Mouse (Mus musculus) right cerebral cortex, adult 18-20 months (tissue): ENCODE data around the gene Itga9.

ENCODE experiments used
- DNase-seq: peaks from one replicate; pipeline ENCODE4 v3.0.0; 2022; ENCODE audit warnings: mixed read lengths

The Itga9 gene

DNA sequence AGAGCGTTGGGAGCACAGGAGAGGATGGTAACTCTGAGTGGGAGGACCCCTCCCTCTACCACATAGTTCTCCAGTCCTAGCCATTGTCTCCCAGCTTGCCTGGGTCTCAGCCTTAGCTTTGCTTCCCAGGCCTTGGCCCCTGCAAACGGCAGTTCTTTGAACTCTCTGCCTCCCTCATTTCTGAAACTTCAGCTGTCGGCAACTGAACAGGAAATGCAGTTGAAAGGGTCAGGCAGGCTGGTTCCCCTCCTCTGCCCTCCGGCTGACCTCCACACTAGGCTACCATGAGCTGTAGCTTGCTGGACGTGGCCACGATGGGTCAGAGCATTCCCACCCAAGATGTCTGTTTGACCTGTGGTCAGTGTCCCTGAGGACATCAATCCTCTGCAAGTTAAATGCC lies 48.5 kb downstream of the Itga9 start:
- DNase-seq: no peak

DNA sequence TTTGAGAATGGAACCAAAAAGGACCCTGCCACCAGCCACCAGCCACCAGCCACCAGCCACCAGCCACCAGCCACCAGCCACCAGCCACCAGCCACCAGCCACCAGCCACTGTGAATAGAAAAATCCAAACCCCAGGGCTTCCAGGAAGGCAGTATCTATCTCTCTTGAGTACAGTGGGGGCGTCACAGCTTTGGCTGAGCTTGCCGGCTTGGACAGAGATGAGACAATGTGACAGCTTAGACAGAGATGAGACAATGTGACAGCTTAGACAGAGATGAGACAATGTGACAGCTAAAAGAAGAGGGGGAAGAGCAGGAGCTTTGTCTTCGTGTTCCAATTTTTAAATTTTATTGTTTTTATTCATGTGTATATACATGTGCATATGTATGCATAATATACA lies 49.2 kb downstream of the Itga9 start:
- DNase-seq: no peak

DNA sequence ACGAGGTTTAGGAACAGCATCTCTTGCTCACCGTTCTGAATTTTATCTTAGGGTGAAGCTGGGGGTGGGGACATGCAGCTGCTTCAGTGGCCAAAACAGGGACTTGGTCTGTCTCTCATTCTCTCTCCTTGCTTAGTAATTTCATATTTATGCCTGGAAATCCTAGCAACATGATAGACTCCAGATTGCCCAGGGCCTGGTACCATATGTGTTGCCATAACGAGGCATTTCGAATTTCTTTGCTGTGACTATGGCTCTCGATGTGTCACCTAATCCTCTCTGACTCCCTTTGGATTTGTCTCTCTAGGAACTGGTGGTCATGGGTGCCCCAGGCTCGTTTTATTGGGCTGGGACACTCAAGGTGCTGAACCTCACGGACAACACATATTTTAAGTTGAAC lies 51.7 kb downstream of the Itga9 start:
- no peak for DNase-seq

DNA sequence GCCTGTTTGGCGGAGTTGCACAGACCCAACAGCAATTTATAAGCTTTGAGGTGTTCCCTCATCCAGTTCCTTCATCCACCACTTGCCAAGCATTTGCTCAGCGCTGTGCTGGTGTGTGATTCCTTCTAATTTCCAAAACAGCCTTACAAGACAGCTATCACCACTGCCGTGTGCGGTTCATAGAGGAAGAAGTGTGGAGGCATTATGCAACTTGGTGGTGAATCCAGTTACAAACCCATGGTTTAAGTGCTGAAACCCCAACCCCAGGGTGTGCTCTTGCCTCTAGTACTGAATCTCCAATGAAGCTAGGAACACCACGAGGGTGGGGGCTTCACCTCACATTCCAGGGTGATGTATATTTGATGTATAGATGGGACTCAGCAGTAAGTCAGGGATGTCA lies 53.3 kb downstream of the Itga9 start:
- DNase-seq: no peak

DNA sequence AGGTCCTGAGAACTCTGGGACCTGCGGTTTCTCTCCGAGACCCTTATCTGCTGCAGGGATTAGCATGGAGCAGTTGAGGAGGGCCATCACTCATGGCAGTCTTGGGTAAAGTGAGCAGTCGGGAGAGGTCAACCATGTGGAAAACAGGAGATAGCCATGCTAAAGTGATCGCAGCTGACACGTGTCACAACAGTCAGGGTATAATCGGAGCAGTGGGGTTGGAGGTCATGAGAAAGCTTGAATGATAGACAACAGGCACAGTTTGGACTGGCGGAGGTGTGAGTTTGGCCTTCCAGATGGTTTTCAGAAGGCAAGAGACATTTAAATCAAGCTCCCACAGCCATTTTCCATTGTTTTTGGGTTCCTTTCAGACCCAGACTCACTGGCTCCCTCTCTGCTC lies 53.8 kb downstream of the Itga9 start:
- no peak for DNase-seq

DNA sequence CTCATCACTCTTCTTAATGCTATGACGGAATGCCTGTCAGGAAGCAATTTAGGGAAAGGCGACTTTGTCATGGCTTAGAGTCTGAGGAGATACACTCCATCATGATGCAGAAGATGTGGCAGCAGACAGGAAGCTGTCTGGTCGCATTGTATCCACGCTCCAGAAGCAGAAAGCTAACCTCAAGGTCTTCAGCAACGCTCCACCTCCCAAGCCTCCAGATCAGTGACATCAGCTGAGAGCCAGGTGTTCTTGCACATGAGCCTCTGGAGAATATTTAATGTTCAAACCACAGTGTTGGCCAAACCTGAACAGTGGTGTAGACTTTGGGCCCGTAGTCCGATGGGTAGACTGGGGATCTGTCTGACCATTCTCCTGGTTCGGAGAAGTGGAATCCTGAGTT lies 55.5 kb downstream of the Itga9 start:
- no peak for DNase-seq

DNA sequence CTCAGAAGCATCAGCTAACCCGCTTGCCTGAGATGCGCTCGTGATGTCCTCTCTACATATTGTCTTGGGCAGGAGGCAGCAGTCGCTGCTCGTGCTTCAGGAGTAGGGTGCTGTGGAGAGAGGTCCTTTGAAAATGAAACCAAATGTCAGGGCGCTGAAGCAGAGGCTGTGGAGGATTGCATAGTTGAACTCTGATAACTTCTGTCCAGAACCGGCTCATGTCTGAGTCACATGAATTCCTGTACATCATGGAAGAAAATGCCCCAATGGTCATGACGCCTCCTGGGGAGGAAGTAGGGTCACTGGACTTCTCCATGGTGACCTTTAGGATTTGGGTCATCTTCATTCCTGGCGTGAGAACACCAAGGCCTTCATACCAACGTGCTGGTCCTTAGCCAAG lies 56.0 kb downstream of the Itga9 start:
- no peak for DNase-seq

DNA sequence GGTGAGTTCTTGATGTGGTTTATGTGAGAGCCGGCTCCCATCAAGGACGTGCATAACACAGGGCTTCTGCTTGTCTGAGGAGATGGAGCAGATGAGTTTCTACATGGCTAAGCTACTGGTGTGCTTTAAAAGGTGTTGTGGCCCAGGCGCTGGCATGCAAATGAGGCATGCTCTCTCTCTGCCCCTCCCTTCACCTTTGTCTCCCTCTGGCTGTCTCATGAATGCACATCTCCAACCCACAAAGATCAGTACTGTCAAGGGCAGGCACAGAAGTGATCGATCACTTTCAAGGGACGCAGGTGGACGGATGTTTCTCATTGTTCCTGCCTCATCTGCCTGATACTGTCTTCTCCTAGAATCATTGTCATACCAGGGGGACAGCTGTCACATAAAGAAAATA lies 57.4 kb downstream of the Itga9 start:
- no peak for DNase-seq

DNA sequence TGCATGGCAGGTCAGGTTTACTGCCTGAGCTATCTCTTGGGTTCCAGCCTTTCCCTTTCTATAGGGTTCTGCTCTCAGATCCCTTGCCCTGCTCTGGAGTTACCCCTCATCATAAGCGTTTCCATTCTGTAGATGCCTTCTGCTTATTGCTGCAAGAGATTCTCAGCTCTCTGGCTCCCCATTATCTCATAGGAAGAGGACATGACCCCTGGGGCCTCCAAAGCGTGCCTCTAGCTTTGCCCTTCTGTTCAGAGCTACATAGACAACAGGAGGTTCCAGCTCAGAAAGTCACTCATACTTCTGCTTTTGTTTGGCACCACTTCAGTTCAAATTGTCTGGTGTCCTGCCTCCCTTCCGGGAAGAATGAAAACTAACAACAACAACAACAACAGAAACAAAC lies 59.6 kb downstream of the Itga9 start:
- DNase-seq: no peak

DNA sequence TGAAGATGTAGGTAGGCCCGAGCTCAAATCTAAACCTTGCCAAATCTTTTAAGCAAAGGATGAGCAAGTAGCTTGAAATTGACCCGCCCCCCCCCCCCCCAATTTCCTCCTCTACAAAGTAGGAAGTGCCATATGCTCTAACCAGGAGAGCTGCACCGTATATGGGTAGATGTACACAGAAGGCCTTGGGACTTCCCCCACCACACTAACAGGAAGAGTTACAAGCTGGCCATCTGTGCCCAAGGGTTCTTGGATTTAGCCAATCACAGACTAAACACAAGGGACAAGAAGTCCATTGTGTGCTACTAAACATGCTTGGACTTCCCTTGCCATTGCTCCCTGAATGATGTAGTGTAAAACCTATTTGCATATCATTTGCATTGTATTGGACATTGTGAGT lies 63.2 kb downstream of the Itga9 start:
- DNase-seq: no peak

DNA sequence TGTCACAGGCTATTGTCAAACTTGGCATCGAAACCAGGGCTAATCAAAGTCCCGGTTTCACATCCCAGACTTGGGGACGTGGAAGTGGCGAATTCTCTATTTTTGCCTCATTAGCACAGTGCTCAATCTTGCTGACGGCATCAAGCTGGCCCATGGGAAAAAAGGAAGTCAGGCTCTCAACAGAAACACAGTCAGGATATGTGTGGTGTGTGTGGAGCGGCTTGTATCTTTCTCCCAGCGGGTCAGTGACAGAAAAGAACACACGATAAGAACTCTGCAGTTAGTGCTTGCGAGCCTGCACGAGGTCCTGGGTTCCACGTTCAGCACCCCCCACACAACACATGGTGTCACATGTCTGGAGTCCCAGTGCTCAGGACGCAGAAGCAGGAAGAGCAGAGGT lies 67.8 kb downstream of the Itga9 start:
- DNase-seq: no peak

DNA sequence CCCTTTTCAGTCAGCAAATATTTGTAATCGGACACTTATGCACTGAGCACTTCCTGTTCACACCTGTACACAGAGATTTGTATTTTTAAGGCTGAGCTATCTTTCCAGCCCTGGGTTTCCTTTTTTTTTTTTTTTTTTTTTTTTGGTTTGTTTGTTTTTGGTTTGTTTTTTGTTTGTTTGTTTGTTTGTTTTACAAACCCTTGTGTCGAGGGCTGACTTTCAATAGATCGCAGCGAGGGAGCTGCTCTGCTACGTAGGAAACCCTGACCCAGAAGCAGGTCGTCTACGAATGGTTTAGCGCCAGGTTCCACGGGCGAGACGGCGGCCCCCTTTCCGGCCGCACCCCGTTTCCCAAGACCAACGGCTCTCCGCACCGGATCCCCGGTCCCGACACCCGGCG lies 68.3 kb downstream of the Itga9 start:
- DNase-seq: no peak

DNA sequence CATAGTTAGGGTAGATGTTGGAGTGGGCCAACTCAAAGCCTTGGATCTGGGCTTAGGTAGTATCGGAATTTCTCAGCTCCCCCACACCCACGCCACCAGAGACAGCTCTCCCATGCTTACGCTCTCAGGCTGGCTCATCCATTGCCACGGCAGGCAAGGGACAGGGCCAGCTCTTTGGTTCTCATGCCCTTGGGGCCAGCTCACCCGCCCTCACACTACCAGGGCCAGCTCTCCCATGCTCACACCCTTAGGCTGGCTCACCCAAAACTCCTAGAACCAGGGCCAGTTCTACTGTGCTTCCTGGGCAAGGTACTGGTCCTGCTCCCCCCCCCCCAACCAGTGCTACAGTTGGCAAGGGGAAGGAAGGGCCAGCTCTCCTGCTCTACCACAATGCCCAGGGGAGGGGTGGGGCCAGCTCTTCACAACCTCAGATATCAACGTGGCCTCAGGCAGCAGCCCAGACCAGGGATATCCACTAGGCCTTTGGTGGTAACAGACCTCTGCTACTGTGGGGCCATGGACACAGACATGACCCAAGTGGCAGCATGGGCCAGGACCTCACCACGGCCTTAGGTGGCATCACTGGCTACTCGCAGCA lies 69.2 kb downstream of the Itga9 start:
- no peak for DNase-seq

DNA sequence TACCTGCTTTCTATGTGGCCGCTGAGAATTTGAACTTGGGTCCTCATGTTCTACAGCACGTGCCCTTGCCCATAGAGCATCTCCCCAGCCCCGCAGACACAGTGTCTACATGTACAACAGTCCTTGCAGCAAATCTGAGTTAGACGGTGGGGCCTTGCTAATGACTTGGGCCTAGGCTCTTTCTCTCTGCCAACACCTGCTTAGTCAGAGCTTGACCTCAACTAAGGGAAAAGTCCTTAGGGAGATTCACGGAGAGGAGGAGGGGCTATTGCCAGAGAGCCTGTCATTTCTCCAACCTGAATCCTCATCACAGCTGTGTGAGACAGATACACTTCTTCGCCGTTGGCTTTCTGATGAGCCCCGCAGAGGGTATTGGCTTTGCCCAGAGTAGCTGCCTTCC lies 70.2 kb downstream of the Itga9 start:
- DNase-seq: no peak

DNA sequence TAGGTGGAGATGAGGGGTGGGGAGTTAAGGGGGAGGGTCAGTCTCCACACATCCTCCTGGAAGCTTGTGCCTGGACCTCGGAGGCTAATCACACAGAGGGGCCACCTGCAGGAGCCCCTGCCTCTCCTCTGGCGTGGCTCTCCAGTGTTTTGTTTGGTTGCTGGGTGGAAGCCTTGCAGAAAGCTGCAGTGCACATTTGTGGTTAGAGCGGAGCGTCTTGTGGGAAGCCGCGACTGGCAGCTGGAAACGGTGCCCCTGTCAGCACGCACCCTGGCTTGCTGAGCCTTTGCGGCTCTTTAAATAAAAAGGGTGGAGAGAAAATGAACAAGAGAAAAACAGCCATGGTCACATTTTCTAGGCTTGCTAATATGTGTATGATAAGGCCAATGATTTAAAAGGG lies 70.9 kb downstream of the Itga9 start:
- DNase-seq: no peak

DNA sequence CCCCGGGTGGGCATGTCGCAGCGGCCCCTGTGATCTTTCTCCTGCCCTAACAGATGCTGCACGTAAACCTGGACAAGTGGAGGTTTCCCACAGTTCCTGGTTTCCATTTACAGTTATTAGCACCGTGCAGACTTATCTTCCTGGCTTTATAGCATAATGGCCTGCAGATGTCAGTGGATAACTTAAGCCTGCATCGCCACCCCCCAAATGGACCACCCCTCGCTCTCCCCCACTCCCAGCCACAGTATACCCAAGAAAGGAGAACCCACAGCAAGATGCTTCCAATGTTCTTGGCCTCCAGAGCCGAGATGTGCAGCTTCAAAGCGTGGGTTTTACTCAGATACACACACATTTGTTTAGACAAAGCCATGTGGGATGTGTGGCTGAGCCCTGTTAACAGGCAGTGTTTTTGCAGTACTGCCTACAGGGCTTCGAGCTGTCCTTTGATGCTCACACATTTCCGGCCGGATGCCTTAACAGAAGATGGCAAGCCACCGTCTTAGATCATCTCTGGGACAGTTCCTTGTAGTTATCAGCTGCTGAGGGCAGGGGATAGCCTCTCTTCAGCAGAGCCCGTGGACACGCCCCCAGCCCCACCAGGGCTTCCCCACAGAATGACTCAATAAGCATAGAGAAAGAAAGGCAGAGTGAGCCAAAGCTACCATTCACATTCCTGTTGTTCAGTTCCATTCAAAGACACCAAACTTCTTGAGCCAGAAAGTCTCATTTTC lies 71.7 kb downstream of the Itga9 start:
- no peak for DNase-seq

DNA sequence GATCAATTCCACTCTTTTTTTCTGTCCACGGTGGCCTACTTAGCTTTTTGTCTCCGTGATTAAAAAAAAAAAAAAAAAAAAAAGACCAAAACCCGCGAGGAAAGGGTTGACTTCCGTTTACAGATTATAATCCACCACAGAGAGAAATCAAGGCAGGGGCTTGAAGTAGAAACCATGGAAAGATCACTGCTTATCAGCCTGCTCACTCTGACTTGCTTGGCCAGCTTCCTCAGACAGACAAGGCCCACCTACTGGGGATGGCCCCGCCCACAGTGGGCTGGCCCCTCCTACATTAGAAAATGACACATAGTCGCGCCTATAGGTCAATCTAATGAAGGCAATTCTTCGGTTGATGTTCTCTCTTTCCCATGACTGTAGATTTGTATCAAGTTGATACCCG lies 72.3 kb downstream of the Itga9 start:
- DNase-seq: no peak

DNA sequence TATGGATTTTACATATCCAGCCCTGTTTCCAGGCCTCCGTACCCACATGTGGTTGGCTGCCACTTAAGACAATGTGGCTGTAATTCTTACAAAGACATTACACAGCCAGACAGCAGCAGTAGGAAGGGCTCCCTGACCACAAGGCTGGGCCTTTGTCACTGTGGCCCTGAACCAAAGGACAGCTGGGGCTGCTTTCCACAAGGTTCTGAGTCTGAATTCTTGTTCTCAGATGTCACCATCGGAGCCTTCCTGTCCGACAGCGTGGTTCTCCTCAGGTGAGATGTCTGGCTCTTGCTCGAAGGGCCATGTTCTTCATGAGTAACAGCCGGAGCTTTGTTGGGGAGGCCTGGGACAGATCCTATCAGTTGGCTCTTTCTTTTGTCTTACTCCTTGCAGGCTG lies 75.0 kb downstream of the Itga9 start:
- no peak for DNase-seq

DNA sequence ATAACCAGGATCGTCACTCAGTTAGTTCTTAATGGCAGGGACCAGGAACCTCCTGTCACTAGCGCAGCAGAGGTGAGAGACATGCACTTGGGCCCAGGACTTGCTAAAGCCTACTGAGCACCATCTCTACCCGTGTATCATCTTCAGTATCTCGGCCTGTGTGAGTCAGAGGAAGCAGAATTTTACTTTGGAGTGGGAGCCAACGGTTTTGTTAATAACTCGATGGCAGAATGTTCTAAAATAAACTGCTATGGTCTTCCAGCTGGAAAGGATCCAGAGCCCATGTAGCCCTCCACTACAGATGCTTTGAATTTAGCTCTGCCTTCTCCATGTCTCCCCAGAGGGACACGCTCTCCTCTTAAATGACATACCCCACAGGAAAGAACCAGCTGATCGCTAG lies 75.7 kb downstream of the Itga9 start:
- no peak for DNase-seq

DNA sequence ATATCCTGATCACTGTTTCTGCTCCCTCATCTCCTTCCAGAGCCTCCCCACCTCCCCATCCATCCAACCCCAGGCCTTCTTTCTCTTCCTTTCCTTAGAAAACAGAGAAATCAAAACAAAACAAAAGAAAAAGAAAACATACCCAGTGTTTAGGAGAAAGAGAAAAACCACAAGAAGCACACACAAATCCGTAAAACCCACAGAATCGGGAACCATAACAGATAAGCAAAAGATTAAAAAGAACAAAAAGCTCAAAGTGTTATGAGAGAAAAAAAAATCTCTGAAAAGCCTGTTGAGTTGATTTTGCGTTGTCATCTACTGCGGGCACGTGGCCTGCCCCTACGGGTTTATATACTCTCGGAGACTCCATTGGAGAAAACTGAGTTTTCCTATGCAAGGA lies 77.0 kb downstream of the Itga9 start:
- no peak for DNase-seq

DNA sequence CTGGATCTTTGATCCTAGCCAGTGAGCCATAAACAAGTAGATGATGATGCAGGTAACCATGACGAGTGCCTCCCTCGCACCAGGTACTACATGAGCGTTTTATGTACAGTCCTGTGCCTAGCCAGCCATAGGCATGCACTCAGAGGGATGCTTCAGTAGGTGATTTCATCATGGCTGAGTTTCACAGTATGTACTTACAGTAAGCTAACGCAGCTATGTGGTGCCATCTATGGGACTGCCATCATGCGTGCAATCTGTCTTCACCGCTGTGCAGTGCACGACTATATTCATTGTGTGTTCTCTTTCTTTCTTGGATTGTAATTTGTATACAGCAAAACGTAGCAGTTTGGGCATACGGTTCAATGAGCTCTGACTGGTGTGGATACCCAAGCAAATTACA lies 77.9 kb downstream of the Itga9 start:
- no peak for DNase-seq

DNA sequence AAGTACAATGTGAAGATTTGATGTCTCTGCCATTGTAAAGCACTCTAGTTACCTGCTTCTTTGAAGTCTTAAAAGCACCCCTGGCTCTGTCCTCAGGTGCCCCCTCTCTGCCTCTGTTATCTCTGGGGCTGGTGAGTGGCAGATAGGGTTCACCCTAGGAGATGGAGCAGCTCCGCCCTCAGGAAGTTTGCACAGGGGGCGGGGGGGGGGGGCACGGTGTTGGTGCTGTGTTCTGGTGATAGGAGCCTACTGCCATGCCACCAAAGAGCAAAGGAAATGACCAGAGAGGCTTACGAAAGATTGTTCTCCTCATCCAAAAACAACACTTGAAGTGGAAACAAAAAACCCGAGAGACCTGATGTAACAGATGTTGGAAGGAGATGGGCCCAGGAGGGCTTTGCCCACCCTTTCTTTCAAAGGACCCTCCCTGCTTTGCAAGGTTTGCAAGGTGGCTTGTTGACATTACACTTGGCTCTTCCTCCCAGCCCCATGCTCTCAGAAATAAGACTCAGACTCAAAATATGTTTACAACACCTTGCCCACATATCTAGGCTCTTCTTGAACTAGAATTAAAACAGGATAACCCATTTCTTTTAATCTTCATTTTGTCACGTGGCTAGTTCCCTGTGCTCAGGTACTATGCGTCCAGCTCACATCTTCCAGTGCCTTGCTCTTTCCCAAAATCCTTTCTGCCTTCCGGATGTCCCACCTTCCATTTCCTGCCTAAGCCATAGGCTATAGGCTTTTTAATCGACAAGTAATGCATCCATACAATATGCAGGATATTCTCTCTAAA lies 79.9 kb downstream of the Itga9 start:
- no peak for DNase-seq

DNA sequence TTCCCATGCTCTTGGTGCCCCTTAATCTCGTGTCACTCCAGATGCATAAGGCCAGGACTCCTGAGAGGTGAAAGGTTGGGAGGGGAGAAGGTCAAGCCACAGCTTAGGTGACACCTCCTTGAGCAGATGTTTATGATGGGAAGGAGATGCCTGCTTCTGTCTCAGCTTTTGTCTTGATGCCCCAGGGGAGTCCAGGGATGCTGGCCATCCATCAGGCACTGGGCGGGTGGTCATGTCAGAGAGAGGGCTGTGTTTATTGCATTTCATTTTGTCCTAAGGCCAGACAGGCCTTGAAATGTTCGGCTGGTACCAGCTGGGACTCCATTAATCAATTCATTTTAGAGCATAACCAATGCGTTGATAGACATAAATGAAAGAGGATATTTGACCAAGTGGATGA lies 81.8 kb downstream of the Itga9 start:
- DNase-seq: no peak

DNA sequence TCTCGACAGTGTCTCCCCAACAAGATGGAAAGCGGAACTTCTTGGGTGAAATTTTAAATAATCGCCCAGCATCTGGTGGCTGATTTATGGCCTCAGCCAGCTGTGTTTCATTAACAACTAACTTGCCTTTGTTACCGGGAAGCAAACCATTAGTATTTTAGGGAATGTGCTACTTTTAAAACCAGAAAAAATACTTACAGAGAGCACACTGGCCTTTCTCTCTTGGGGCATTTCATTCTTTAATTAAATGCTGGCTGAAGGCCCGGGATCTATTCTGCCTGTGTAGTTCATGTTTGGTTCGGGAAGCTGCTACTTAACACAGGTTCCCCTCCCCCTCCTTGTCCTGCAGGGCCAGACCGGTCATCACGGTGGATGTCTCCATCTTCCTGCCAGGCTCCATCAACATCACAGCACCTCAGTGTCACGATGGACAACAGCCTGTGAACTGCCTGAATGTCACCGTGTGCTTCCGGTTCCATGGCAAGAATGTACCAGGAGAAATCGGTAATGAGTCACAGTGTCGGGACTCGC lies 82.5 kb downstream of the Itga9 start:
- no peak for DNase-seq
